Mouse (Mus musculus): ENCODE data around the gene Dagla. TPM values are rescaled to one million over a fixed set of nuclear protein-coding genes. Genes with fewer than 3 reads are reported as not detected.
A peak's percentile ranks its signal among the peaks of the same experiment; 100 is the strongest.

The Dagla gene
- total and polyA plus RNA-seq, 2 experiments: 0.18 to 0.93 TPM

- Histone ChIP-seq H3K36me3 (ENCODE audit: control insufficient read depth, insufficient read depth, low read length) (no peaks in the 10 kb centered on the region), H3K27ac (replicated peaks; ENCODE audit: insufficient read depth, low read depth, low read length) (no peak overlapping the region), H3K4me1 (ENCODE audit: control insufficient read depth, insufficient read depth, low read length) (no peaks in the 10 kb centered on the region), H3K27me3 (ENCODE audit: control insufficient read depth, insufficient read depth, low read length) (no peaks in the 10 kb centered on the region), H3K4me3 (ENCODE audit: insufficient read depth, low read depth, low read length) (no peak overlapping the region), H3K9ac (ENCODE audit: low read depth, low read length) (no peak overlapping the region), H3K79me2 (ENCODE audit: control insufficient read depth, insufficient read depth, low read length) (no peaks in the 10 kb centered on the region)
- TF ChIP-seq CTCF (IDR thresholded peaks at IDR 0.05; ENCODE audit: low read depth, low read length) (no peak), POLR2A (IDR thresholded peaks at IDR 0.05; ENCODE audit: extremely low read depth, insufficient read depth, low read length) (no peak)
- 61% methylated on average over 4 of the region's 4 CpGs for WGBS
- DNase-seq (ENCODE audit: extremely low read depth, low read depth, low spot score): no peak
Observed at GRCm38 (mm10) chr19:10317795-10318194, 13.1 kb upstream of the Dagla start.

GRCm38 (mm10) chr19:10317358-10317757 is 12.7 kb upstream of the Dagla start:
- H3K36me3 ChIP-seq (ENCODE audit: control insufficient read depth, insufficient read depth, low read length): no peaks in the 10 kb centered on the region
- no peak overlapping the region for H3K9ac ChIP-seq (ENCODE audit: low read depth, low read length)
- no peak for TF ChIP-seq POLR2A (IDR thresholded peaks at IDR 0.05; ENCODE audit: extremely low read depth, insufficient read depth, low read length)
- no peak for TF ChIP-seq CTCF (IDR thresholded peaks at IDR 0.05; ENCODE audit: low read depth, low read length)
- H3K4me3 ChIP-seq (ENCODE audit: insufficient read depth, low read depth, low read length): no peak overlapping the region
- peak; percentile 31 for DNase-seq (ENCODE audit: extremely low read depth, low read depth, low spot score)
- no peaks in the 10 kb centered on the region for H3K4me1 ChIP-seq (ENCODE audit: control insufficient read depth, insufficient read depth, low read length)
- 61% methylated on average over 2 of the region's 2 CpGs for WGBS
- H3K79me2 ChIP-seq (ENCODE audit: control insufficient read depth, insufficient read depth, low read length): no peaks in the 10 kb centered on the region
- H3K27ac ChIP-seq (replicated peaks; ENCODE audit: insufficient read depth, low read depth, low read length): no peak overlapping the region
- H3K27me3 ChIP-seq (ENCODE audit: control insufficient read depth, insufficient read depth, low read length): no peaks in the 10 kb centered on the region

- no peaks in the 10 kb centered on the region for H3K4me1 ChIP-seq (ENCODE audit: control insufficient read depth, insufficient read depth, low read length)
- no peak overlapping the region for H3K9ac ChIP-seq (ENCODE audit: low read depth, low read length)
- TF ChIP-seq POLR2A (IDR thresholded peaks at IDR 0.05; ENCODE audit: extremely low read depth, insufficient read depth, low read length) (no peak), CTCF (IDR thresholded peaks at IDR 0.05; ENCODE audit: low read depth, low read length) (no peak)
- no peak overlapping the region for H3K4me3 ChIP-seq (ENCODE audit: insufficient read depth, low read depth, low read length)
- DNase-seq (ENCODE audit: extremely low read depth, low read depth, low spot score): no peak
- H3K36me3 ChIP-seq (ENCODE audit: control insufficient read depth, insufficient read depth, low read length): no peaks in the 10 kb centered on the region
- WGBS: 76% methylated on average over 4 of the region's 4 CpGs
- no peaks in the 10 kb centered on the region for H3K79me2 ChIP-seq (ENCODE audit: control insufficient read depth, insufficient read depth, low read length)
- no peak overlapping the region for H3K27ac ChIP-seq (replicated peaks; ENCODE audit: insufficient read depth, low read depth, low read length)
- no peaks in the 10 kb centered on the region for H3K27me3 ChIP-seq (ENCODE audit: control insufficient read depth, insufficient read depth, low read length)
Observed at GRCm38 (mm10) chr19:10316956-10317355, 12.3 kb upstream of the Dagla start.

- TF ChIP-seq CTCF (IDR thresholded peaks at IDR 0.05; ENCODE audit: low read depth, low read length) (no peak), POLR2A (IDR thresholded peaks at IDR 0.05; ENCODE audit: extremely low read depth, insufficient read depth, low read length) (no peak)
- no peak for DNase-seq (ENCODE audit: extremely low read depth, low read depth, low spot score)
- Histone ChIP-seq H3K4me1 (ENCODE audit: control insufficient read depth, insufficient read depth, low read length) (no peaks in the 10 kb centered on the region), H3K9ac (ENCODE audit: low read depth, low read length) (no peak overlapping the region), H3K27me3 (ENCODE audit: control insufficient read depth, insufficient read depth, low read length) (no peaks in the 10 kb centered on the region), H3K4me3 (ENCODE audit: insufficient read depth, low read depth, low read length) (no peak overlapping the region), H3K27ac (replicated peaks; ENCODE audit: insufficient read depth, low read depth, low read length) (no peak overlapping the region), H3K36me3 (ENCODE audit: control insufficient read depth, insufficient read depth, low read length) (no peaks in the 10 kb centered on the region), H3K79me2 (ENCODE audit: control insufficient read depth, insufficient read depth, low read length) (no peaks in the 10 kb centered on the region)
- 66% methylated on average over 8 of the region's 8 CpGs for WGBS
Observed at GRCm38 (mm10) chr19:10312072-10312471, 7.4 kb upstream of the Dagla start.

- Histone ChIP-seq H3K4me3 (ENCODE audit: insufficient read depth, low read depth, low read length) (no peak overlapping the region), H3K36me3 (ENCODE audit: control insufficient read depth, insufficient read depth, low read length) (no peaks in the 10 kb centered on the region), H3K27ac (replicated peaks; ENCODE audit: insufficient read depth, low read depth, low read length) (no peak overlapping the region), H3K79me2 (ENCODE audit: control insufficient read depth, insufficient read depth, low read length) (no peaks in the 10 kb centered on the region), H3K4me1 (ENCODE audit: control insufficient read depth, insufficient read depth, low read length) (no peaks in the 10 kb centered on the region), H3K9ac (ENCODE audit: low read depth, low read length) (no peak overlapping the region), H3K27me3 (ENCODE audit: control insufficient read depth, insufficient read depth, low read length) (peaks cover 2% of the 10 kb centered on the region; the same call in 1 of the 2 replicates)
- 43% methylated on average over 2 of the region's 2 CpGs for WGBS
- TF ChIP-seq POLR2A (IDR thresholded peaks at IDR 0.05; ENCODE audit: extremely low read depth, insufficient read depth, low read length) (no peak), CTCF (IDR thresholded peaks at IDR 0.05; ENCODE audit: low read depth, low read length) (no peak)
- DNase-seq (ENCODE audit: extremely low read depth, low read depth, low spot score): no peak
Observed at GRCm38 (mm10) chr19:10308990-10309389, 4.3 kb upstream of the Dagla start.

GRCm38 (mm10) chr19:10307941-10308340 is 3.3 kb upstream of the Dagla start:
- Histone ChIP-seq H3K4me1 (ENCODE audit: control insufficient read depth, insufficient read depth, low read length) (no peaks in the 10 kb centered on the region), H3K27me3 (ENCODE audit: control insufficient read depth, insufficient read depth, low read length) (peaks cover 2% of the 10 kb centered on the region; the same call in 1 of the 2 replicates), H3K4me3 (ENCODE audit: insufficient read depth, low read depth, low read length) (no peak overlapping the region), H3K79me2 (ENCODE audit: control insufficient read depth, insufficient read depth, low read length) (no peaks in the 10 kb centered on the region), H3K9ac (ENCODE audit: low read depth, low read length) (no peak overlapping the region), H3K36me3 (ENCODE audit: control insufficient read depth, insufficient read depth, low read length) (no peaks in the 10 kb centered on the region), H3K27ac (replicated peaks; ENCODE audit: insufficient read depth, low read depth, low read length) (no peak overlapping the region)
- WGBS: 77% methylated on average over 6 of the region's 6 CpGs
- no peak for DNase-seq (ENCODE audit: extremely low read depth, low read depth, low spot score)
- TF ChIP-seq CTCF (IDR thresholded peaks at IDR 0.05; ENCODE audit: low read depth, low read length) (no peak), POLR2A (IDR thresholded peaks at IDR 0.05; ENCODE audit: extremely low read depth, insufficient read depth, low read length) (no peak)

Measured in liver, adult 2 months (tissue).